Mouse (Mus musculus) thymus, adult 18-20 months (tissue): ENCODE data around the gene Dusp18.
"Not testable (repeated sequence)": the region's sequence is repeated elsewhere in the genome, so short reads cannot be mapped to it uniquely, and the experiment has no call there.

Experiments
- DNase-seq, 2 experiments: peaks; one replicate each; pipeline ENCODE4 v3.0.0; 2022; ENCODE audit warnings: mixed read lengths in 2 of 2

Gene Dusp18

GRCm38 (mm10) chr11:3895458-3895857 lies 418 bp downstream of the Dusp18 start:
- no peak for DNase-seq

- no peak for DNase-seq
Observed at GRCm38 (mm10) chr11:3895933-3896332, 893 bp downstream of the Dusp18 start.

GRCm38 (mm10) chr11:3900296-3900695 lies 5.3 kb downstream of the Dusp18 start:
- DNase-seq = no peak

- DNase-seq = no peak
Observed at GRCm38 (mm10) chr11:3902516-3902915, 7.5 kb downstream of the Dusp18 start.

- DNase-seq = no peak
Observed at GRCm38 (mm10) chr11:3903046-3903445, 8.0 kb downstream of the Dusp18 start.

- no peak for DNase-seq
Observed at GRCm38 (mm10) chr11:3904673-3905072, 9.6 kb downstream of the Dusp18 start.

- no peak for DNase-seq
Observed at GRCm38 (mm10) chr11:3905446-3905845, 10.4 kb downstream of the Dusp18 start.

GRCm38 (mm10) chr11:3909236-3909635 lies 14.2 kb downstream of the Dusp18 start:
- DNase-seq = no peak

GRCm38 (mm10) chr11:3910513-3911310 lies 15.7 kb downstream of the Dusp18 start:
- DNase-seq = no peak

- not testable (repeated sequence) for DNase-seq
Observed at GRCm38 (mm10) chr11:3911440-3911839, 16.4 kb downstream of the Dusp18 start.

GRCm38 (mm10) chr11:3912100-3912874 lies 17.2 kb downstream of the Dusp18 start:
- no peak for DNase-seq

GRCm38 (mm10) chr11:3912875-3913271 lies 17.8 kb downstream of the Dusp18 start:
- peak in 1 of 2 experiments; percentile 19 for DNase-seq

- peak; percentile 83 to 85 for DNase-seq
Observed at GRCm38 (mm10) chr11:3913316-3914108, 18.5 kb downstream of the Dusp18 start.

GRCm38 (mm10) chr11:3914109-3914840 lies 19.2 kb downstream of the Dusp18 start, which contains the start of gene Slc35e4:
Slc35e4 (minus strand) TSS chr11:3914664.
- DNase-seq = peak; percentile 48 to 51

GRCm38 (mm10) chr11:3918738-3919137 lies 23.7 kb downstream of the Dusp18 start:
- no peak for DNase-seq

- DNase-seq = no peak
Observed at GRCm38 (mm10) chr11:3920476-3920875, 25.4 kb downstream of the Dusp18 start.

- DNase-seq = no peak
Observed at GRCm38 (mm10) chr11:3921281-3921850, 26.3 kb downstream of the Dusp18 start.

- DNase-seq = no peak
Observed at GRCm38 (mm10) chr11:3922115-3922514, 27.1 kb downstream of the Dusp18 start.

- no peak for DNase-seq
Observed at GRCm38 (mm10) chr11:3922731-3923130, 27.7 kb downstream of the Dusp18 start.

- no peak for DNase-seq
Observed at GRCm38 (mm10) chr11:3925916-3926315, 30.9 kb downstream of the Dusp18 start.

GRCm38 (mm10) chr11:3930019-3930418 lies 35.0 kb downstream of the Dusp18 start:
- no peak for DNase-seq

GRCm38 (mm10) chr11:3930931-3931330 lies 35.9 kb downstream of the Dusp18 start:
- no peak for DNase-seq
